8 mouse cellular contexts compared by ENCODE assay signal in genomic region chr6:71012436-71012822, GRCm38 (mm10). TPM values are rescaled to one million over a fixed set of nuclear protein-coding genes. Genes with fewer than 3 reads are reported as not detected.
DNase-seq lines count a peak whose midpoint lies in the region; ATAC-seq and TF ChIP-seq lines count a peak whose summit lies in the region.

No protein-coding gene starts in this region.

- H3K9ac ChIP-seq in lung, embryonic 16.5 days (ENCODE audit: low read length): peak overlapping the region; percentile 53
- peak overlapping the region; percentile 77; the same call in 1 of the 2 replicates for H3K9ac ChIP-seq in forebrain, embryonic 16.5 days (replicated peaks; ENCODE audit: low read depth, low read length)
- H3K9ac ChIP-seq in liver, embryonic 14.5 days (replicated peaks): no peak overlapping the region
- 0 out of 2 replicates have a peak overlapping the region, but pooled peaks have one; percentile 36 for H3K9ac ChIP-seq in stomach, embryonic 16.5 days (ENCODE audit: low read length)

- H3K36me3 ChIP-seq in lung, embryonic 16.5 days (ENCODE audit: control insufficient read depth, insufficient read depth, low read length): no peaks in the 10 kb centered on the region
- no peaks in the 10 kb centered on the region for H3K36me3 ChIP-seq in forebrain, embryonic 16.5 days (ENCODE audit: control insufficient read depth, insufficient read depth)
- no peaks in the 10 kb centered on the region for H3K36me3 ChIP-seq in liver, embryonic 14.5 days (replicated peaks; ENCODE audit: control insufficient read depth, insufficient read depth, low read depth)
- no peaks in the 10 kb centered on the region for H3K36me3 ChIP-seq in stomach, embryonic 16.5 days (ENCODE audit: control insufficient read depth, insufficient read depth, low read length)

- peak; percentile 43; the same call in 1 of the 2 replicates for ATAC-seq in lung, embryonic 16.5 days (ENCODE audit: low read depth)
- ATAC-seq in forebrain, embryonic 16.5 days: peak; percentile 29
- ATAC-seq in liver, embryonic 14.5 days (ENCODE audit: insufficient read depth): no peak
- ATAC-seq in stomach, embryonic 16.5 days (ENCODE audit: insufficient read depth, low FRiP score): no peak
- no peak for ATAC-seq in inflammation-experienced regulatory T-cells, adult 6 months

- H3K4me1 ChIP-seq in lung, embryonic 16.5 days (replicated peaks; ENCODE audit: control insufficient read depth, insufficient read depth, low read length): peaks cover 7% of the 10 kb centered on the region
- peaks cover 5% of the 10 kb centered on the region; the same call in 1 of the 2 replicates for H3K4me1 ChIP-seq in forebrain, embryonic 16.5 days (replicated peaks; ENCODE audit: control insufficient read depth, insufficient read depth, low read length)
- no peaks in the 10 kb centered on the region for H3K4me1 ChIP-seq in liver, embryonic 14.5 days (replicated peaks; ENCODE audit: control insufficient read depth in 2 of 2, insufficient read depth in 2 of 2, low read length in 1 of 2)
- H3K4me1 ChIP-seq in stomach, embryonic 16.5 days (ENCODE audit: control insufficient read depth, insufficient read depth, low read length): peaks cover 5% of the 10 kb centered on the region

- H3K27me3 ChIP-seq in lung, embryonic 16.5 days (ENCODE audit: control insufficient read depth, insufficient read depth, low read depth, low read length): no peaks in the 10 kb centered on the region; the same call in none of the 2 replicates
- no peaks in the 10 kb centered on the region for H3K27me3 ChIP-seq in forebrain, embryonic 16.5 days (replicated peaks; ENCODE audit: control insufficient read depth, insufficient read depth, low read length)
- H3K27me3 ChIP-seq in liver, embryonic 14.5 days (ENCODE audit: control insufficient read depth, insufficient read depth, low read length): peaks cover 5% of the 10 kb centered on the region
- H3K27me3 ChIP-seq in stomach, embryonic 16.5 days (ENCODE audit: control insufficient read depth, insufficient read depth, low read length): no peaks in the 10 kb centered on the region; the same call in 1 of the 2 replicates

- peak overlapping the region; percentile 96 for H3K4me2 ChIP-seq in lung, embryonic 16.5 days (ENCODE audit: low read depth, low read length)
- peak overlapping the region; percentile 75 for H3K4me2 ChIP-seq in forebrain, embryonic 16.5 days (ENCODE audit: low read length)
- H3K4me2 ChIP-seq in liver, embryonic 14.5 days (ENCODE audit: low read depth): peak overlapping the region; percentile 41
- peak overlapping the region; percentile 96 for H3K4me2 ChIP-seq in stomach, embryonic 16.5 days (ENCODE audit: low read depth, low read length)

- no peak overlapping the region for H3K27ac ChIP-seq in lung, embryonic 16.5 days (ENCODE audit: low read length)
- no peak overlapping the region for H3K27ac ChIP-seq in forebrain, embryonic 16.5 days (ENCODE audit: low read length)
- H3K27ac ChIP-seq in liver, embryonic 14.5 days: no peak overlapping the region
- no peak overlapping the region for H3K27ac ChIP-seq in stomach, embryonic 16.5 days (ENCODE audit: low read length)

- no peak for TF ChIP-seq EP300 in liver, embryonic 14.5 days (IDR thresholded peaks at IDR 0.05; ENCODE audit: low read depth)

- no peak for TF ChIP-seq CTCF in liver, embryonic 14.5 days (IDR thresholded peaks at IDR 0.05; ENCODE audit: low read depth)

- no peaks in the 10 kb centered on the region for H3K9me3 ChIP-seq in lung, embryonic 16.5 days (ENCODE audit: control insufficient read depth, low read length)
- no peaks in the 10 kb centered on the region for H3K9me3 ChIP-seq in forebrain, embryonic 16.5 days (ENCODE audit: control insufficient read depth, low read length)
- no peaks in the 10 kb centered on the region for H3K9me3 ChIP-seq in liver, embryonic 14.5 days (ENCODE audit: control insufficient read depth, low read length)
- no peaks in the 10 kb centered on the region for H3K9me3 ChIP-seq in stomach, embryonic 16.5 days (replicated peaks; ENCODE audit: control insufficient read depth, low read length)

- peak overlapping the region; percentile 52 for H3K4me3 ChIP-seq in lung, embryonic 16.5 days (ENCODE audit: low read length)
- H3K4me3 ChIP-seq in forebrain, embryonic 16.5 days (replicated peaks; ENCODE audit: low read length): peak overlapping the region; percentile 55
- H3K4me3 ChIP-seq in liver, embryonic 14.5 days (ENCODE audit: insufficient read depth in 1 of 2, low read depth in 2 of 2, low read length in 2 of 2): no peak overlapping the region; a peak in 1 of 4 replicates
- H3K4me3 ChIP-seq in stomach, embryonic 16.5 days (replicated peaks; ENCODE audit: low read length): peak overlapping the region; percentile 56

- WGBS in lung, embryonic 16.5 days: 11% methylated on average over 9 of the region's 9 CpGs
- 11% methylated on average over 9 of the region's 9 CpGs for WGBS in forebrain, embryonic 16.5 days
- 6% methylated on average over 9 of the region's 9 CpGs for WGBS in liver, embryonic 14.5 days (ENCODE audit: insufficient replicate concordance)
- WGBS in stomach, embryonic 16.5 days: 13% methylated on average over 9 of the region's 9 CpGs

- no peak for DNase-seq in lung, postnatal 36 days
- no peak for DNase-seq in liver, embryonic 14.5 days (ENCODE audit: low read depth in 3 of 3, low spot score in 3 of 3)
- no peak for DNase-seq in right cerebral cortex, postnatal 25 days
- no peak for DNase-seq in thymus, postnatal 4 days

RNA-seq across cellular contexts. Expression of gene Foxi3, which starts 56.1 kb away (rescaled TPM):
- polyA plus RNA-seq in lung, embryonic 16.5 days (2015; fragmentation: Nextera tagmentation; extraction: Ambion mirVana): not detected in 2 replicates
- not detected in 2 replicates for polyA plus RNA-seq in forebrain, embryonic 16.5 days (2015; fragmentation: Nextera tagmentation; extraction: Ambion mirVana)
- polyA plus RNA-seq in liver, embryonic 14.5 days (2012; rRNA removed): not detected in 2 replicates
- polyA plus RNA-seq in liver, embryonic 14.5 days (2014; fragmentation: Nextera tagmentation; extraction: Ambion mirVana): not detected in 2 replicates
- polyA plus RNA-seq in stomach, embryonic 16.5 days (2015; fragmentation: Nextera tagmentation; extraction: Ambion mirVana): not detected in 2 replicates
- not detected for polyA plus RNA-seq in inflammation-experienced regulatory T-cells, adult 6 months (2017; shearing (Covaris generic))

Comparison
In these comparisons a context has a peak if more than half of its experiments do, and no peak if none do; other contexts are left out.
1. ATAC-seq: peak in lung, embryonic 16.5 days (single experiment) and forebrain, embryonic 16.5 days (single experiment); none in liver, embryonic 14.5 days (single experiment), stomach, embryonic 16.5 days (single experiment) and inflammation-experienced regulatory T-cells, adult 6 months (single experiment).
2. H3K4me2 ChIP-seq: peak in every context shown above with its lines; median percentile 96 in lung, embryonic 16.5 days; 96 in stomach, embryonic 16.5 days; 75 in forebrain, embryonic 16.5 days; 41 in liver, embryonic 14.5 days.
3. H3K4me3 ChIP-seq: peak in lung, embryonic 16.5 days (single experiment), forebrain, embryonic 16.5 days (single experiment) and stomach, embryonic 16.5 days (single experiment); none in liver, embryonic 14.5 days (0 of 2).